Mouse (Mus musculus) heart, postnatal 25 days (tissue): ENCODE measurements around the gene Usp44. TPM values are rescaled to one million over a fixed set of nuclear protein-coding genes. Genes with fewer than 3 reads are reported as not detected.

ENCODE experiments used
- DNase-seq: peaks from one replicate; pipeline ENCODE4 v3.0.0; 2022; ENCODE audit warnings: low spot score
- intact Hi-C: fragments of 180-260 bp; cut with DNase I; formaldehyde crosslinking; loops from one replicate; pipeline ENCODE4 v1.15.1; 2025
- total RNA-seq, 2 experiments: library from RNA; stranded (reverse); gene quantifications; 2 replicates each; pipeline ENCODE4 v1.2.3; 2021

Usp44 gene
- total RNA-seq, 2 experiments from 2014 or later, result not detected

GRCm38 (mm10) chr10:93899907-93900306, 68.6 kb downstream of the Usp44 start:
- intact Hi-C loops, result no loop called here
- DNase-seq, result no peak

GRCm38 (mm10) chr10:93907376-93907775, 76.0 kb downstream of the Usp44 start:
- intact Hi-C loops, result no loop called here
- DNase-seq, result no peak

Other genes starting within 250 kb of the Usp44 start
- gene Snrpf, start 241.8 kb upstream of the Usp44 start, total RNA-seq, result 10 to 100 TPM; 10.8 to 12.5 TPM
- gene Ntn4, start 190.9 kb upstream of the Usp44 start, total RNA-seq, result 10 to 100 TPM; 12.2 to 14.1 TPM
- 100 to 1,000 TPM; 111 to 131 TPM for gene Metap2, start 65.5 kb downstream of the Usp44 start, total RNA-seq
- gene Vezt, start 204.3 kb downstream of the Usp44 start, total RNA-seq, result 10 to 100 TPM; 38.1 to 40.4 TPM
- gene Fgd6, start 204.4 kb downstream of the Usp44 start, total RNA-seq, result 1 to 10 TPM; 5.6 to 6.3 TPM